Mouse (Mus musculus): Measurements from ENCODE around the gene Il9r.

Gene Il9r

GRCm38 (mm10) chr11:32159176-32159575 lies 40.9 kb downstream of the Il9r start:
- DNase-seq (ENCODE audit: low spot score in 2 of 2), result no peak

GRCm38 (mm10) chr11:32157791-32158594 lies 42.1 kb downstream of the Il9r start:
- DNase-seq (ENCODE audit: low spot score in 2 of 2), result no peak

GRCm38 (mm10) chr11:32156854-32157630 lies 43.0 kb downstream of the Il9r start:
- DNase-seq (ENCODE audit: low spot score in 2 of 2), result no peak

- DNase-seq (ENCODE audit: low spot score in 2 of 2), result no peak
Measured at GRCm38 (mm10) chr11:32153216-32153615, 46.9 kb downstream of the Il9r start.

- DNase-seq (ENCODE audit: low spot score in 2 of 2), result no peak
Measured at GRCm38 (mm10) chr11:32152814-32153213, 47.3 kb downstream of the Il9r start.

GRCm38 (mm10) chr11:32151243-32151642 lies 48.8 kb downstream of the Il9r start:
- DNase-seq (ENCODE audit: low spot score in 2 of 2), result no peak

- no peak for DNase-seq (ENCODE audit: low spot score in 2 of 2)
Measured at GRCm38 (mm10) chr11:32149605-32150004, 50.5 kb downstream of the Il9r start.

- DNase-seq (ENCODE audit: low spot score in 2 of 2), result no peak
Measured at GRCm38 (mm10) chr11:32142771-32143170, 57.3 kb downstream of the Il9r start.

- DNase-seq (ENCODE audit: low spot score in 2 of 2), result no peak
Measured at GRCm38 (mm10) chr11:32141627-32142586, 58.2 kb downstream of the Il9r start.

GRCm38 (mm10) chr11:32141034-32141433 lies 59.0 kb downstream of the Il9r start:
- peak; percentile 18 to 33 for DNase-seq (ENCODE audit: low spot score in 2 of 2)

- DNase-seq (ENCODE audit: low spot score in 2 of 2), result no peak
Measured at GRCm38 (mm10) chr11:32139528-32139961, 60.5 kb downstream of the Il9r start.

- DNase-seq (ENCODE audit: low spot score in 2 of 2), result peak in 1 of 2 experiments; percentile 31
Measured at GRCm38 (mm10) chr11:32138614-32138964, 61.5 kb downstream of the Il9r start.

- peak in 1 of 2 experiments; percentile 6 for DNase-seq (ENCODE audit: low spot score in 2 of 2)
Measured at GRCm38 (mm10) chr11:32137719-32138613, 62.1 kb downstream of the Il9r start.

Measured in urinary bladder, adult 18-20 months (tissue).